Mouse (Mus musculus): ENCODE measurements around the gene Fam234b.

DNA sequence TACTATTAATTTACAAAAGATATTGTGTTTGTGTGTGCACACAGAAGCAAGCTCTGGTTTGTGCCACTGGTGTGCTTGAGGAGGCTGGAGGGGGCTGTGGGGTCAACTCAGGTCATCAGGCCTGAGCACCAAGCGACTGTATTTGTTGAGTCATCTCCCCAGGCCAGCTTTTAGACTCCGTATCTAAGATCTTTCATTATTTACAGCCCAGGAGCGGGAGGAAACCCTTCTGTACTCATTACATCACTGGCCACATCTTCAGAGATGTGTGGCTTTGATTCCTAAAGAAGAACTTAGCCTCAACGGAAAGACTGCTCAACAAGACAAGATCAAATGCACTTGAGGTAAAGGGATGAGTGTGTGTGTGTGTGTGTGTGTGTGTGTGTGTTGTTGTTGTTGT lies 9.1 kb upstream of the Fam234b start:
- TF ChIP-seq POLR2A (IDR thresholded peaks at IDR 0.05; ENCODE audit: extremely low read depth, insufficient read depth, low read length) = no peak
- no peak for TF ChIP-seq CTCF (IDR thresholded peaks at IDR 0.05; ENCODE audit: low read depth, low read length)
